In genomic region chr7:25156158-25156648, GRCm38 (mm10) we compare ENCODE assay signal across 9 mouse cellular contexts. TPM values are rescaled to one million over a fixed set of nuclear protein-coding genes. Genes with fewer than 3 reads are reported as not detected.
A peak's percentile ranks its signal among the peaks of the same experiment; 100 is the strongest.
DNase-seq lines count a peak whose midpoint lies in the region; ATAC-seq lines count a peak whose summit lies in the region.
"Had no signal": no experiment of that assay in that cellular context is flagged by ENCODE, and none has a peak within 500 bp of the region (broad histone marks: within the 10 kb centered on the region; RNA-seq: fewer than 3 reads in every experiment).

No protein-coding gene starts in this region.

- peaks cover 9% of the 10 kb centered on the region for H3K27me3 ChIP-seq in lung, embryonic 16.5 days (ENCODE audit: control insufficient read depth, insufficient read depth, low read depth, low read length)
- H3K27me3 ChIP-seq in embryonic facial prominence, embryonic 10.5 days (replicated peaks; ENCODE audit: low read depth, poor library complexity, severe bottlenecking): peaks cover 75% of the 10 kb centered on the region
- peaks cover 5% of the 10 kb centered on the region; the same call in 1 of the 2 replicates for H3K27me3 ChIP-seq in intestine, embryonic 16.5 days (replicated peaks; ENCODE audit: control insufficient read depth, insufficient read depth, low read length)
- no peaks in the 10 kb centered on the region for H3K27me3 ChIP-seq in midbrain, embryonic 14.5 days (ENCODE audit: control insufficient read depth, insufficient read depth, low read length)

- ATAC-seq in lung, embryonic 16.5 days (ENCODE audit: low read depth): 0 out of 2 replicates have a peak, but pooled peaks have one; percentile 5
- no peak; the same call in 1 of the 2 replicates for ATAC-seq in intestine, embryonic 16.5 days
- no peak for ATAC-seq in midbrain, embryonic 14.5 days (ENCODE audit: low FRiP score, low TSS enrichment)

- H3K9ac ChIP-seq in lung, embryonic 16.5 days (ENCODE audit: low read length): no peak overlapping the region
- no peak overlapping the region for H3K9ac ChIP-seq in intestine, embryonic 16.5 days (ENCODE audit: low read depth, low read length)
- 0 out of 2 replicates have a peak overlapping the region, but pooled peaks have one; percentile 37 for H3K9ac ChIP-seq in midbrain, embryonic 14.5 days (replicated peaks; ENCODE audit: low read length)

- H3K4me2 ChIP-seq in lung, embryonic 16.5 days (ENCODE audit: low read depth, low read length): no peak overlapping the region
- H3K4me2 ChIP-seq in intestine, embryonic 16.5 days (ENCODE audit: low read depth, low read length): peak overlapping the region; percentile 37; the same call in 1 of the 2 replicates
- H3K4me2 ChIP-seq in midbrain, embryonic 14.5 days (ENCODE audit: low read length): peak overlapping the region; percentile 46; the same call in 1 of the 2 replicates

- no peak for DNase-seq in lung, postnatal 14 days
- DNase-seq in embryonic facial prominence, embryonic 10.5 days (ENCODE audit: low spot score): no peak
- DNase-seq in midbrain, embryonic 14.5 days: no peak
- no peak for DNase-seq in adrenal gland, adult (ENCODE audit: inconsistent age in 2 of 2, low spot score in 1 of 2)
- DNase-seq in left cerebral cortex, adult 8-10 months (ENCODE audit: low spot score in 2 of 2): no peak
- DNase-seq in heart, adult 11 months: no peak
- DNase-seq: kidney, adult 8-10 months had no signal

- H3K4me1 ChIP-seq in lung, embryonic 16.5 days (replicated peaks; ENCODE audit: control insufficient read depth, insufficient read depth, low read length): 0 out of 2 replicates have a peak, but pooled peaks cover 2% of the 10 kb centered on the region
- peaks cover 61% of the 10 kb centered on the region for H3K4me1 ChIP-seq in embryonic facial prominence, embryonic 10.5 days
- H3K4me1 ChIP-seq in intestine, embryonic 16.5 days (ENCODE audit: control insufficient read depth, insufficient read depth, low read length): peaks cover 31% of the 10 kb centered on the region
- H3K4me1 ChIP-seq in midbrain, embryonic 14.5 days (ENCODE audit: control insufficient read depth, insufficient read depth, low read length): peaks cover 50% of the 10 kb centered on the region

- H3K27ac ChIP-seq in lung, embryonic 16.5 days (ENCODE audit: low read length): no peak overlapping the region
- H3K27ac ChIP-seq in embryonic facial prominence, embryonic 10.5 days (replicated peaks): peak overlapping the region; percentile 57; the same call in 1 of the 2 replicates
- H3K27ac ChIP-seq in intestine, embryonic 16.5 days (ENCODE audit: low read length): no peak overlapping the region
- H3K27ac ChIP-seq in midbrain, embryonic 14.5 days (replicated peaks; ENCODE audit: low read depth, low read length): peak overlapping the region; percentile 63; the same call in 1 of the 2 replicates

- WGBS in lung, embryonic 16.5 days: 16% methylated on average over 14 of the region's 14 CpGs
- 30% methylated on average over 14 of the region's 14 CpGs for WGBS in embryonic facial prominence, embryonic 10.5 days
- WGBS in intestine, embryonic 16.5 days: 23% methylated on average over 14 of the region's 14 CpGs
- 34% methylated on average over 14 of the region's 14 CpGs for WGBS in midbrain, embryonic 14.5 days

- H3K36me3 ChIP-seq in lung, embryonic 16.5 days (ENCODE audit: control insufficient read depth, insufficient read depth, low read length): no peaks in the 10 kb centered on the region
- no peaks in the 10 kb centered on the region for H3K36me3 ChIP-seq in embryonic facial prominence, embryonic 10.5 days (replicated peaks)
- no peaks in the 10 kb centered on the region for H3K36me3 ChIP-seq in intestine, embryonic 16.5 days (ENCODE audit: control insufficient read depth, insufficient read depth, low read length)
- H3K36me3 ChIP-seq in midbrain, embryonic 14.5 days (ENCODE audit: control insufficient read depth, insufficient read depth, low read length): no peaks in the 10 kb centered on the region; the same call in 1 of the 2 replicates

- H3K4me3 ChIP-seq in lung, embryonic 16.5 days (ENCODE audit: low read length): no peak overlapping the region
- peak overlapping the region; percentile 32; the same call in 1 of the 2 replicates for H3K4me3 ChIP-seq in embryonic facial prominence, embryonic 10.5 days
- no peak overlapping the region for H3K4me3 ChIP-seq in intestine, embryonic 16.5 days (ENCODE audit: low read length)
- no peak overlapping the region for H3K4me3 ChIP-seq in midbrain, embryonic 14.5 days (replicated peaks; ENCODE audit: low read depth, low read length)

- no peaks in the 10 kb centered on the region for H3K9me3 ChIP-seq in lung, embryonic 16.5 days (ENCODE audit: control insufficient read depth, low read length)
- H3K9me3 ChIP-seq in embryonic facial prominence, embryonic 10.5 days: no peaks in the 10 kb centered on the region
- H3K9me3 ChIP-seq in intestine, embryonic 16.5 days (ENCODE audit: control insufficient read depth, low read length): no peaks in the 10 kb centered on the region
- no peaks in the 10 kb centered on the region for H3K9me3 ChIP-seq in midbrain, embryonic 14.5 days (ENCODE audit: control insufficient read depth, low read length)

RNA-seq across cellular contexts. Expression of gene Pou2f2, which starts 23.3 kb away (rescaled TPM):
- 0.58 TPM in 2 replicates for polyA plus RNA-seq in lung, embryonic 16.5 days (2015; fragmentation: Nextera tagmentation; extraction: Ambion mirVana)
- polyA plus RNA-seq in embryonic facial prominence, embryonic 10.5 days (2016; fragmentation: Nextera tagmentation; extraction: Ambion mirVana): 4.9 and 6.2 TPM in 2 replicates
- polyA plus RNA-seq in intestine, embryonic 16.5 days (2015; fragmentation: Nextera tagmentation; extraction: Ambion mirVana): 1.0 and 1.2 TPM in 2 replicates
- 40.6 and 46.7 TPM in 2 replicates for polyA plus RNA-seq in midbrain, embryonic 14.5 days (2014; fragmentation: Nextera tagmentation; extraction: Ambion mirVana)
- 10 to 100 TPM; 10.5 to 13.2 (median 11.9) TPM for total RNA-seq in left cerebral cortex, adult 8-10 months (2022)

Comparison
In these comparisons a context has a peak if more than half of its experiments do, and no peak if none do; other contexts are left out.
1. H3K27ac ChIP-seq: peak in embryonic facial prominence, embryonic 10.5 days (single experiment) and midbrain, embryonic 14.5 days (single experiment); none in lung, embryonic 16.5 days (single experiment) and intestine, embryonic 16.5 days (single experiment).